Mouse (Mus musculus): ENCODE results near the gene Ttc37.

GRCm38 (mm10) chr13:76059591-76059990, 38.9 kb upstream of the Ttc37 start:
- TF ChIP-seq CTCF (IDR thresholded peaks at IDR 0.05; ENCODE audit: borderline replicate concordance, insufficient read depth, low read length) (no peak), POLR2A (IDR thresholded peaks at IDR 0.05; ENCODE audit: low read depth, low read length) (no peak)
